Mouse (Mus musculus) ovary, postnatal 10 days (tissue): ENCODE measurements around the gene Arpc4.

Experiments used
- DNase-seq: peaks from one replicate; pipeline ENCODE4 v3.0.0; 2022; ENCODE audit warnings: low spot score

Gene Arpc4

DNA sequence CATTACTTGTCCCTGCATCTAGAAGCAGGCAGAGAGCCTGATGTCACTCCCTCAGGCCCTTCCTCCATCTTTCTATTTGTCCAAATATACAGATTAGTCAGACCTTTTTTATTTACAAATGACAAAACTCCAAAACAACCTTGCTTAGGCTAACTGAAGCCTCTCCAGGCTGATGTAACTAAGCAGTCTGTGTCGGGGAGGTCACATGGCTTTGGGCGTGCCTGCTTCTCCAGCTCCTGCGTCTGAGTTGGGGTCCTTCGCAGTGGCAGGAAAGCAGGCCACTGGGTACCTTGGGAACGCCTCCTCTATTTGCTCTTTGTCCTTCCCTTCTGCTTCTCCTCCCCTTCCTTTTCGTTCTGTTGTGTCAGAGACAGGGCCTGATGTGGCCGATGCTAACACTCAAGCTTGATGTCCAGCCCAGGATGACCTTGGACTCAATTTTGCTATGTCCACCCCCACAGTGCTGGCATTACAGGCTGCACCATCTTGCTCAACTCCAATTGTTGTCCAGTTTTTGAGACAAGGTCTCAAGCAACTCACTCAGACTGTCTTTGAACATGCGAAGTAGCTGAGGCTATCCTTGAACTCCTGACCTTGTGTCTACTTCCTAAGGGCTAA, 13.3 kb upstream of the Arpc4 start:
- no peak for DNase-seq

DNA sequence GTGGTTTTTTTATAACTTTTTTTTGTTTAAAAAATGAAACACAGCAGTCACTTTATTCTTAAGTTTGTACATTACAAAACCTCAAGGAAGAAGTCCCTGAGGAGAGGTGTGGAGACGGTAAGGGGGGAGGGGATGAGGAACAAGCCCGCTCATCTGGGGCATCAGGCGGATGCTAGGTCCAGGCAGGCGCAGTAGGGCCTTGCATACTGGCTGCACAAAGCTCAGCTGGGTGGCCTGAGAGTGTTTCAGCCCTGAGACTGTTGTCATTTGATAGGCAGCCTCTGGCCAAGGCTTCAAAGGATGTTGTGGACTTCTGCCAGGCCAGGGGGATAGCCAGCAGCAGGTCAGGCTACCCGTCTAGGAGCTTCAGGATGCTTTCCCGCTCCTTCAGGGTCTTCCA, 11.3 kb upstream of the Arpc4 start:
- no peak for DNase-seq

DNA sequence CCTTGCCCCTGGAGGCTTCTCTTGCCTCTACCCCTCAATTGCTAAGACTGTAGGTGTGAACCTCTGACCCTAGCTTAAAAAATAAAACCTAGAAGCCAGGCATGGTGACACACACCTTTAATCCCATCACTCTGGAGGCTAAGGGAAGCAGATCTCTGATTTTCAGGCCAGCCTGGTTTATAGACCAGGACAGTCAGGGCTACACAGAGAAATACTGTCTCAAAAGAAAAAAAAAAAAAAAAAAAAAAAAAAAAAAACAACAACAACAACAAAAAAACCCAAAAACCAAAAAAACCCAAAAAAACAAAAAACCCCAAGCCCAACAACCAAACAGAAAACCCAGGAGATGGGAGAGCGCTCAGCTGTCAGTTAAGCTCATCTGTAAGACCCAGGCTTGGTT, 10.3 kb upstream of the Arpc4 start:
- no peak for DNase-seq

DNA sequence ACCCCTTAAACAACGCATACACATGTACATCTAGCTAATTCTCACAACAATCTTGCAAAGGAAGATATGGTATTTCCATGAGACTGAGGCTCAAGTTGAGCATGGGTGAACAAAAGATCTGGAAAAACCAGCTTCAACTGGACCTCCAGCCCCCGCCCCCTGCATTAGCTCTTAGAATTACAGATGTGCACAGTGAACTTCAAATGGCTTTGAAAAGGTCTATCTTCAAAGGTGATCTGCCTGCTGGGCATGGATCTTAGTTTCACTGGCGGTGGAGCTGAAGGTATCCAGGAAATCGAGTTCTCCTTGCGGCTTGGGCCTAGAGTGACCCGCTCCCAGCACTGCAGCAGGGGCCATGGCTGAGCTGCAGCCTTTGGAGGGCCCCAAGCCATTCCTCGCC, 9.8 kb upstream of the Arpc4 start:
- no peak for DNase-seq

DNA sequence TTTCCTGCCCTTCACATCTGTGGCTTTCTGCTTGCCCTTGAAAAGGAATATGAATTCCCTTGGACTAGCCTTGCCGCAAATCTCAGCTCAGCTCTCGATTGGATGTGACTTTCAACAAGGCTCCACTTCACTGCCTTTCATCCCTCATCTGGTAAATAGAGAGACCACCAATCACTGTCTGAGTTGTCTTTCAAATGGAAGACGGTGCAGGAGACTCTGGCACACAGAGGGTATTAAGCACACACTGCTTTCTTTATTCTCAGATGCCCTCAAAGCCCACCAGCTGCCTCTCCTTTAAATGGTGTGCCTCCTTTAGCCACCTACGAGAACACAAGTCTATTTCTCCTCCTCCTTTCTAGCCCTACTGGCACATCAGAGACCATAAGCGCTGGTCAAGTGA, 9.3 kb upstream of the Arpc4 start:
- no peak for DNase-seq

DNA sequence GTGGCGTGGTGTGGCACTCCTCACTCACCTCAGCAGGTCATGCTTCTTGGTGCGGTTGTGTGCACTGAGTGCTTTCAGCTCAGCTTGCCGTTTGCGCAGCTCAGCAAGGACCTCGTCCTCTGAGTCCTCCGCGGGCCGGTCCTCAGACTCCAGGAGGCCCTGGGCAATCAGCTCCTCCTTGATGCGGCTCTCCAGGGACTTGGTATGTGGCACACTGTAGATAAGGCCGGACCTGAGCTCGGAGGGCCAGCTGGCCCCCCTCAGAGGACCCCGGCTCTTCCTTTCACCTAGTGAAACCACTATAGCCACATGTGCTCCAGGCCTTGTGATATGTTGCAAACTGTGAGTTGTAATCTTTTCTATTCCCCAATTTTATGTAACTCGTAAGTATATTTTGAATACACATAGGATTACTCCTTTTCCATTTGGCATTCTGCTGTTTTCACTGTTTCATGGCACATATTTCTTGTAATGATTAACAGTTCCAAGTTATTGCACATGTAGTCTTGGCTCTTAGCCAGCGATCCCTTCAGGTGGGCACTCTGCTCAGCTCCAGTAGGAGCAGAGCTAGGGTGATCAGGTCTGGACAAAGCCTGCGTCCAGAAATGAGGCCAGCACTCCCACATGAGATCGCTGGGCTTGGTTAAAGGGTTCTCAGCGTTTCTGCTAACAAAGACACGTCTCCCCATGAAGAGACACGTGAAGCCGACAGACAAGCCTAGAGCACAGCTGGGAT, 7.6 kb upstream of the Arpc4 start:
- no peak for DNase-seq

DNA sequence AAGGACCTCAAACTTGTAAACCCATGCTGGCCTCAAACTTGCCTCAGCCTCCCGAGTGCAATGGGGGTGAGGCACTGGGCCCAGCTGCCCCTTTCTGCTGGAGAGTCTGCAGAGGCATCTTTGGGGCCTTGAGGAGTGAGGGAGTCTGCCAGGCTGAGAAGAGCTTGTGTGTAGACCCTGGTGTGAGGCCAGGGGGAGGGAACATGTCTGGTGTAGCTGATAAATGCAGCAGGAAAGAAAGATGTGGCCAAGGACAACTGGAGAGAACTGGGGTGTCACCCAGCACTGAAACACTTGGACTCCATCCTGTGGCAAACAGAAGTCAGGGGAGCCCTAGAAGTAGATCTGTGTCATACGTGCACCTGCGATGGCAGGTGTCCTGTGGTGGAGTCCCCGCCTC, 4.4 kb upstream of the Arpc4 start:
- no peak for DNase-seq

DNA sequence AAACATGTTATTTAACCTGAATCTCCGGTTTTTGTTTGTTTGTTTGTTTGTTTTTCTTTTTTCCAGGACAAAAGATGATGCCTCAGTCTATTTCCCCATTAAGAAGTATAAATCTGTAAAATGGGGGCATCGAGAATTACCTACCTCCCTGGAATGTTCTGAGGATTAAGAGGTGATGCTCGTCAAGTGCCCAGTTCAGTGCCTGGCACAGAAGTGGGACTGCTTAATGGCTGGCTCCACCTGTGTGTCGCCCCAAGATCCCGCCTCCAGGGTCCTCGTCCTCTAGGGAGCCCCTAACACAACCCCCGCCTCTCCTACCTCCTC, 781 bp upstream of the Arpc4 start:
- DNase-seq = no peak

DNA sequence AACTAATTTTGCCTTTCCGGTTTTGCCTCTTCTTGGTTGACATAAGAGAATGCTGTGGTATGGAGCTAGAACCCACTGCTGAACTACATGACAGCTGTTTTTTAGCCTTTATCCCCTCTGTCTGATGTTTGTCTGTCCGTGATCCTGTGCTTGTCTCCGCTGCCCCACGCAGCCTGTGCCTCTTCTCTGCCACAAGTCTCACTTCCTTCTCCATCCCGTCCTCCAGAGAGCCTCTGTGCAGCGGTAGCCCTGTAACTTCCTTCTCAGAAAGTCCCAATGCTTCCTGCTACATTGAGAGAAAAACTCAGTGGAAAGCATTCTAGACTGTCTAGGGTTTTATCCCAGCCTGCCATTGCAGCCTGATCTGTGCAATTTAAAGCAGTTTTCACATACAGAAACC, 1.3 kb downstream of the Arpc4 start:
- DNase-seq = no peak

DNA sequence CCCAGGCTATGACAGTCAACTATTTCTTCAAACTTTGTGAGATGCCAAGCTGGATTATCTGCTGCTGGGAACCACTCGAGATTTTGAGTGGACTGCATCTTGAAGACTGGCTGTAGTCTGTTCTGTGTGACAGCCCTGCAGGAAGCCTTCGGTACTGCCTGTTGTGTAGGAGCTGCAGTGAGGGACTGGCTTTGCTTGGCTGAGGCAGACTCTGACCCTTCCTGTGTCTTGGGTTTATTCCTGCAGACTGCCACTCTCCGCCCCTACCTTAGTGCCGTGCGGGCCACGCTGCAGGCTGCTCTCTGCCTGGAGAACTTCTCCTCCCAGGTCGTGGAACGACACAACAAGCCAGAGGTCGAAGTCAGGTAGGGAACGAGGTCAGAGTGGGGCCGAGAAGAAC, 2.6 kb downstream of the Arpc4 start:
- DNase-seq = no peak

DNA sequence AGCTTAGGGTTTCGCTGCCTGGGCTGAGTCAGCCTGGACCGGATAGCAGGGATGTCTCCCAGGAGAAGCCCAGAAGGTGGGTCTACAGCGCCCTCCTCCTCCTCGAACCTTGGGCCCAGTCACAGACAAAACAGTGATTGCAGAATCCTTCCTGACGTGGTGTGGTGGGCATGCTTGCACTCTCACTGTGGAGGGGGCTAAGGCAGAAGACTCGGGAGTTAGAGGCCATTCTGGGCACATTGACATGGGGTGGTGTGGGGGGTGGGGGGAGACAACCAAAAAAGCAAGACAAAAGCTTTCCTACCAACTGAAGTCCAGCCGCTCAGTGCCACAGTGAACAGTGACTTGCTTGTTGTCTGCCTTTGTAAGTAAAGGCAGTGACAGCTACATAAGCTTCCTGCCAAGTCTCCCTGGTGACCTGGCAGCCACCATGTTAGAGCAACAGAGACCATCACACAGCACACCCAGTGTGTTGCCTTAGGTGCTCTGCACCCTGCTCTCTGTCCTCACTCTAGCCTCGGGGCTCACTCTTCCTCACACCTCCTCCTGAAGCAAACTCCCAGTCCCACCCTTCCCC, 6.5 kb downstream of the Arpc4 start:
- DNase-seq = no peak

DNA sequence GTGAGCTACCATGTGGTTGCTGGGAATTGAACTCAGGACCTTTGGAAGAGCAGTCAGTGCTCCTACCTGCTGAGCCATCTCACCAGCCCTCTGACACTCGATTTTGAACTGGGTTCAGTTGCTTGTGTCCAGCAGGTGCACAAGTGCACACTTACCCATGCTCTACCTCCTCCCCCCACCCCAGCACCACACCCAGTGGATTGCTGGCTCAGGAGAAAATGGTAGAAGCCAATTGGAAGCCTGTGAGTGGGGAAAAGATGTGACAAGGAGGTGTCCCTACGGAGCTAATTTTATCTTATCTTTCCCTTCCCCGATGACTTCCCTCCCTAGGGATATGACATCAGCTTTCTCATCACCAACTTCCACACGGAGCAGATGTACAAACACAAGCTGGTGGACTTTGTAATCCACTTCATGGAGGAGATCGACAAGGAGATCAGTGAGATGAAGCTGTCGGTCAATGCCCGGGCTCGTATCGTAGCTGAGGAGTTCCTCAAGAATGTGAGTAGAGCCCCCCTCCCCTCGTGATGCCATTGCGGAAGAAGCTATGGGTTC, 7.3 kb downstream of the Arpc4 start:
- no peak for DNase-seq

DNA sequence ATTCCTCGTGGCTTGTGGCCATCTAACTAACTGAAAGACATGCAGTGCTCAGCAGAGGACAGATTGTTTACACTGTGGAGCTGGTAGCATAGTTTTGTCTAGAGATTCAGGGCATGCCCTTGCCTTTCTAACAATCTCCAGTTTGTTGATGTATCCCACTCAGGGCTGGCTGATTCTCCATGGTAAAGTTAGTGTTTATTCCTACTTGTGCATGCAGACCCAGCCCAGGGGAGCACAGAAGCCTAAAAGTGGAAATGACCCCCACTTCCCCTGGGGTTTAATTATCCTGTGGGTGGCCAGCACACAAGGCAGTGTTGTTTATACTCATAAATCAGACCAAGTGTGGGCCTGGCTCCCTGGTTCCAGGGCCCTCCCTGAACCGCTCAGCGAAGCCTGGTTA, 8.1 kb downstream of the Arpc4 start:
- DNase-seq = no peak

DNA sequence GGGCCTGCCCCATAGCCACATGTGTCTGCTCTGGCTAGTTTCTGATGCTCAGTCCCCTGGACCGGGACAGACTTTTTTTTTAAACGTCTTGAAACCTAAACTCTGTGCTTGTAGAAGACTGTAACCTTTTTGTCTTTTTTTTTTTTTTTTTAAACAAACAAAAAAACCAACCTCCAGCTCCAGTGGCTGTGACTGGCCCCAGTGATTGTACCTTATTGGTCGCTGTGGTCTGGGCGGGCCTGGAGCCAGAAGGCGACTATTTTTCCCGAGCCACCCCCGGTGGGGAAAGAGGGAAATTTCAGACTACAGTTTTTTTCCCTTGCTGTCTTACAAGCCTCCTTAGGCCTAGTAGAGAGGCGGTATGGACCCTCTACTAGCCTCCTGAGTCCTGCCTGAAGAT, 11.0 kb downstream of the Arpc4 start, which contains the start of gene Ttll3:
Gene Ttll3 (plus strand): TSS at position 301 of the 400 bp plus-strand sequence.
- no peak for DNase-seq

DNA sequence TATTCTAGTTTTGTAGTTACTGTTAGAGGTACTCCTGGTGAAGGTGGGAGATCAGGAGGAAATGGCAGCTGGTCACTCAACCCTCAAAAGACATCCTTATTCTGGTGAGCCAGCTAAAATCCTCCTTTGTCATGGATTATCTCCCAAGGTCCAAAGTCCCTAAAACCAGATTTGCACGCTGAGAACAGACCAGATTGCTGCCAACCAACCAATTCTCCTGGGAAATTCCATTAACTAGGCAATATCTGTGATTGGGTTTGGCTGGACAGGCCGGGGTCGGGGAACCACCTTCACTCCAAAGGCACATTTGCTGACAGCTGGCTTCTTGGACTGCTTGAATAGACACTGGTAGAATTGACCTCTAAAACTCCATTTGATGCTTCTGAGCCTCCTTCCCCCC, 12.8 kb downstream of the Arpc4 start:
- no peak for DNase-seq

DNA sequence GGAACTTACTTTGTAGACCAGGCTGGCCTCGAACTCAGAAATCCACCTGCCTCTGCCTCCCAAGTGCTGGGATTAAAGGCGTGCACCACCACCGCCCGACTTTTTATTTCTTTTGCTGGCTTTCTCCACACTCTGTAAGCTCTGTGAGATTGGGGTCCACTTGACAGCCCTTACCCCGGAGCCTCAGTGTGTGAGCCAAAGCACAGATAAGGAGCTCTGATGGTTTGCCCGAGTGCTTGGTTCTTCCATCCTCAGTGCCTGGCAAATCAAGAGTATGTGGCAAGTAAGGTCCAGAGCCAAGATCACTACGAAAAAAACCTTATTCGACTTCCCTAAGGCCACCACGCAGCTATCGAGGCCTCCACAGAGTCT, 14.1 kb downstream of the Arpc4 start:
- no peak for DNase-seq

DNA sequence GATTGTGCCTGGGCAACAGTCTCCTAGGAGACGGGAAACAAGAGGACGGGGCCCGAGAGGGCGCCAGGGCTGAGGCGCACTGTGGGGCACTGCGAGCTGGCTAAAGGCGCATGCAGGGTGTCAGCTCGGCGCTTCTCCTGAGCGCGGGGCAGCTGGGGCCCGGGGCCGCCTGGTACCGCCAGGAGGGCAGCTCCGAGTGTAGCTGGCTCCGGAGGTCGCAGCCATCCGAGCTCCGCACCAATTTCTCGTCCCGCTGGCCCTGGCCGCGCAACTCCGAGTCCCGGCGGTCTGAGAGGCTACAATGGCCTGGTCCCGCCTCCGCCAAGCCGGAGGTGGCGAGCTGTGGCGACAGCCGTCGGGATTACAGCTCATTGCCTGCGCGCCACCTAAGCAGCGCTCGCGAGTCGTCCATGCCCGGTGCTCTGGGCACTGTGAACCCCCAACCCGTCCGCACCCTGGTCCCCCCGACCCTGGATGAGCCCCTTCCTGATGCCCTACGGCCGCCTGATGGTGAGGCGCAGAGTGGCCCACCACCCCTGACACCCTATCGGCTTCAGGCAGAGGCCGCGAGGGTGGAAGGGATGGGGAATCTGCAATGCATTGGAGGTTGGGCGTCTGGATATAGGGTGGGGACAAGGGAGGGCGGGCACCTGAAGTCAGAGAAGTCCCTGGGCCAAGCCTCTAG, 14.6 kb downstream of the Arpc4 start:
- DNase-seq = peak; percentile 29

DNA sequence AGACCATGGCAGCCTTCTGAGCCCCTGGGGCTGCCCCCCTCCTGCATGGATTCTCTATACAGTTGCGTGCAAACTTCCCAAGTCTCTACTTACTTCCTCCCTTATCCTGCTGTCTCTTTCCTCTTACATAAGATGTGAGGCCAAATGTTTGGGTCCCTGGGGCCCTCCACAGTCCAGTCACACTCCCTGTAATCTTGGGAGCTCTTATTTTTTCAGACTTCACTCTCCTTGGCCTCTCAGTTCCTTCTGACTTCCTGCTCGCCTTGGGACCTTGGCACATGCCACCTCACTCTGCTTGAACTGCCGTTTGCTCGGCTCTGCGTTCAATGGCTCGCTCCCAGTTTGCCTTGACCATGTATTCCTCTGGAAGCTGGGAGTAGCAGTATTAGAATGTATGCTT, 16.0 kb downstream of the Arpc4 start:
- DNase-seq = no peak

DNA sequence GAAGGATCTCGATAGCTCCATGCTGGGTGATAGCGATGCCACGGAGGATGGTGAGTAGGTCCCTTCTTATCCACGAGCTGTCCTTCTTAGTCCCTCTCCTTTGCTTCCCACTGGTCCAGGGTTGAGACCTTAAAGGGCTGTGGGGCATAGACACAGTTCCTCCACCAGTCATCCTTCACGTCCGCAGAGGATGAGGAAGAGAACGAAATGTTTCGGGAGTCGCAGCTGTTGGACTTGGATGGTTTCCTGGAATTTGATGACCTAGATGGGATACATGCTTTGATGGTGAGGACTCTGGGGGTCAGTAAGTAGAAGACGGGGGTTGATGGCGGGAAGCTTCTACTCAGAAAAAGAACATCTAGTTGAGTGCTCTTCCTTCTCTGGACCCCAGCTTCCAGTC, 16.9 kb downstream of the Arpc4 start:
- DNase-seq = no peak

DNA sequence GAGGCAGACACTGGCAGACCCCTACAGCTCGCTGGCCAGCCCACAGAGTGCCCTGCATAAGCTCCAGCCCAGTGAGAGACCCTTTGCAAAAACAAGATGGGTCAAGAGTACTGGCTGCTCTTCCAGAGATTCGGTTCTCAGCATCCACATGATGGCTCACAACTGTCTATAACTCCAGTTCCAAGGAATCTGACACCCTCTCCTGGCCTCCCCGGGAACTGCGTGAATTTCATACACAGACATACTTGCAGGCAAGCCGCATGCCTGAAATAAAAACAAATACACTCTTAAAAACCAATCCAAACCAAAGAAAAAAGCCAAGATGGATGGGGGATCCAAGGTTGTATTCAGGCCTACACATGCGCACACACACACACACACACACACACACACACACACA, 17.6 kb downstream of the Arpc4 start:
- no peak for DNase-seq

DNA sequence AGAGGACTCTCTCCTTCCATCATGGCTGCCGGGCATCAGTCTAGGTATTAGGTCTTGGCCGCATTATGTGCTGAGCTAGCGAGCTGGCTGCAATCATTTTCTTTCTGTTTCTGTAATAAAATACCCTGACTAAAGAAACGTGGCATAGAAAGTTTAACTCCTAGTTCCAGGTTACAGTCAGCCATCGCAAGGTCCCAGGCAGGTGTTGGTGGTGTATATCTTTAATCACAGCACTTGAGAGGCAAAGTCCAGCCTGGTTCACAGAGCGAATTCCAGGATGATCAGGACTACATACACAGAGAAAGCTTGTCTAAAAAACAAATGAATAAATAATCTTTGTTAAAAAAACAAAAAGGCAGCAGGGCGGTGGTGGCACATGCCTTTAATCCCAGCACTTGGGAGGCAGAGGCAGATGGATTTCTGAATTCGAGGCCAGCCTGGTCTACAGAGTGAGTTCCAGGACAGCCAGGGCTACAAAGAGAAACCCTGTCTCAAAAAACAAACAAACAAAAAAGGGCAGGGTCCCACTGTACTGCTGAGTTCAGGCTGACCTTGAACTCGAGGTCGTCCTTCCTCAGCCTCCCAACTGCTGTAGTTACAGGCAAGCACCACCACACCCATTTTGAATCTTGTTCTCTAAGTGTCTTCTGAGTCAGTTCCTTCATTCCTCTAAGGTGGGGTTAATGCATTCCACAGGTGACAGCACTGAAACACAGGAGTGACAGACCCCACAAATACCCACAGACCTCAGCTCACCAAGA, 18.5 kb downstream of the Arpc4 start:
- no peak for DNase-seq

DNA sequence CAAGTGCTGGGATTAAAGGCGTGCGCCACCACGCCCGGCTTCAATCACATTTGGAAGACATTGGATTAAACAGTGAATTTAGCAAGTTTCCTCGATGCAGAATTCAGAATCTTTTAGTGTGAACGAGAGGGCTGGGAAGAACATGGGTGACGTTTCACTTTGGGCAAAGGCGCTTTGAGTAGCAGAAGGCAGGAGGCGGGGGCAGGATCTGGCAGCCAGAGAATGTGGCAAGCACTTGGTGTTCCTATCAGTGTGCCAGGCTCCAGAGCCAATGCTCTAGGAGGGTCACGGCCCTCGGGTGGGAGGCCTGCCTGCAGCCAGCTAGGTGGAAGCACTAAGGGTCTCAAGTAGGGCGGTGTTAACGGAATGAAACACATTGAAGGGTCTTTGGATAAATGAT, 24.2 kb downstream of the Arpc4 start:
- DNase-seq = no peak
